Mouse (Mus musculus) MEL (cell line): ENCODE data around the gene Slc7a5. TPM values are rescaled to one million over a fixed set of nuclear protein-coding genes. Genes with fewer than 3 reads are reported as not detected.

Experiments used
- DNase-seq: peaks from one replicate; pipeline ENCODE4 v3.0.0; 2011; ENCODE audit warnings: low read depth, low spot score
- H3K27ac ChIP-seq: 2 replicates; pipeline ENCODE4 v1.5.1; 2012; ENCODE audit warnings: low read depth, mild to moderate bottlenecking, control low read depth, low read length, moderate library complexity; ENCODE audit not compliant: control insufficient read depth
- H3K27me3 ChIP-seq, 2 experiments: fragments of 150-350 bp in 1 of 2; sonication (generic) in 1 of 2; 2 replicates each; pipeline ENCODE4 v1.6.1; 2012; ENCODE audit warnings: low read length in 2 of 2, mild to moderate bottlenecking in 2 of 2, improper control_type of control experiment in 1 of 2, moderate library complexity in 1 of 2; ENCODE audit not compliant: insufficient read depth in 2 of 2, control insufficient read depth in 1 of 2
- H3K36me3 ChIP-seq, 2 experiments: 2 replicates each; pipeline ENCODE4 v1.6.1; 2012 to 2014; ENCODE audit warnings: low read length in 2 of 2, improper control_type of control experiment in 1 of 2, inconsistent platforms in 1 of 2, mild to moderate bottlenecking in 1 of 2; ENCODE audit not compliant: insufficient read depth in 2 of 2, control insufficient read depth in 1 of 2
- H3K4me1 ChIP-seq, 2 experiments: fragments of 150-350 bp in 1 of 2; sonication (generic) in 1 of 2; 2 replicates each; pipeline ENCODE4 v1.6.1; 2012; ENCODE audit warnings: low read length in 2 of 2, improper control_type of control experiment in 1 of 2, mild to moderate bottlenecking in 1 of 2; ENCODE audit not compliant: insufficient read depth in 2 of 2, control insufficient read depth in 1 of 2
- H3K4me3 ChIP-seq, 2 experiments: fragments of 150-350 bp in 1 of 2; sonication (generic) in 1 of 2; 2 replicates each; pipeline ENCODE4 v1.5.1; 2012; ENCODE audit warnings: low read depth in 2 of 2, low read length in 2 of 2, mild to moderate bottlenecking in 2 of 2, moderate library complexity in 2 of 2, control low read depth in 1 of 2, improper control_type of control experiment in 1 of 2; ENCODE audit not compliant: control insufficient read depth in 1 of 2, insufficient read depth in 1 of 2
- H3K79me2 ChIP-seq: 2 replicates; pipeline ENCODE4 v1.6.1; 2012; ENCODE audit warnings: mild to moderate bottlenecking, low read length, moderate library complexity; ENCODE audit not compliant: control insufficient read depth, poor library complexity, insufficient read depth
- H3K9ac ChIP-seq: 2 replicates; pipeline ENCODE4 v1.6.1; 2012; ENCODE audit warnings: low read depth, mild to moderate bottlenecking, control low read depth, low read length, moderate library complexity; ENCODE audit not compliant: control insufficient read depth, poor library complexity, severe bottlenecking
- H3K9me3 ChIP-seq: fragments of 150-350 bp; sonication (generic); replicated peaks from 2 replicates; pipeline ENCODE4 v1.6.1; 2012; ENCODE audit warnings: mild to moderate bottlenecking, low read length, improper control_type of control experiment, moderate library complexity; ENCODE audit not compliant: insufficient read depth
- BHLHE40 ChIP-seq: IDR thresholded peaks from 2 replicates; pipeline ENCODE4 v1.6.1; 2012; ENCODE audit warnings: low read depth, mild to moderate bottlenecking, inconsistent platforms, low read length, improper control_type of control experiment, borderline replicate concordance
- CHD1 ChIP-seq: IDR thresholded peaks from 2 replicates; pipeline ENCODE4 v1.6.1; 2012; ENCODE audit warnings: low read depth, mild to moderate bottlenecking, inconsistent platforms, low read length, improper control_type of control experiment
- CHD2 ChIP-seq: IDR thresholded peaks from 2 replicates; pipeline ENCODE4 v1.6.1; 2011; ENCODE audit warnings: low read length, improper control_type of control experiment
- EP300 ChIP-seq, 2 experiments: IDR thresholded peaks; 2 replicates each; pipeline ENCODE4 v1.6.1; 2011; ENCODE audit warnings: improper control_type of control experiment in 2 of 2, low read length in 2 of 2, low read depth in 1 of 2, mild to moderate bottlenecking in 1 of 2
- GABPA ChIP-seq: IDR thresholded peaks from 2 replicates; pipeline ENCODE4 v1.6.1; 2012; ENCODE audit warnings: low read depth, mild to moderate bottlenecking, inconsistent platforms, low read length, improper control_type of control experiment, moderate library complexity
- GATA1 ChIP-seq: IDR thresholded peaks from 2 replicates; pipeline ENCODE4 v1.6.1; 2011; ENCODE audit warnings: low read depth, low read length, improper control_type of control experiment
- HCFC1 ChIP-seq: IDR thresholded peaks from 2 replicates; pipeline ENCODE4 v1.6.1; 2012; ENCODE audit warnings: low read depth, mild to moderate bottlenecking, inconsistent platforms, low read length, improper control_type of control experiment, moderate library complexity
- KAT2A ChIP-seq: conservative IDR thresholded peaks from 2 replicates; pipeline ENCODE4 v1.6.1; 2012; ENCODE audit warnings: low read depth, low read length, improper control_type of control experiment, inconsistent platforms
- MAFK ChIP-seq: IDR thresholded peaks from 2 replicates; pipeline ENCODE4 v1.6.1; 2011; ENCODE audit warnings: low read depth, mild to moderate bottlenecking, low read length, improper control_type of control experiment, borderline replicate concordance
- MAX ChIP-seq: IDR thresholded peaks from 2 replicates; pipeline ENCODE4 v1.6.1; 2011; ENCODE audit warnings: low read length, improper control_type of control experiment
- MAZ ChIP-seq: IDR thresholded peaks from 2 replicates; pipeline ENCODE4 v1.6.1; 2012; ENCODE audit warnings: low read depth, mild to moderate bottlenecking, inconsistent platforms, low read length, improper control_type of control experiment
- MEF2A ChIP-seq: IDR thresholded peaks from 2 replicates; pipeline ENCODE4 v1.6.1; 2014; ENCODE audit warnings: low read depth, mild to moderate bottlenecking, inconsistent platforms, low read length, improper control_type of control experiment; ENCODE audit not compliant: poor library complexity, insufficient replicate concordance, severe bottlenecking; ENCODE audit errors: extremely low read depth
- MXI1 ChIP-seq: IDR thresholded peaks from 2 replicates; pipeline ENCODE4 v1.6.1; 2011; ENCODE audit warnings: mild to moderate bottlenecking, low read depth, low read length, improper control_type of control experiment
- MYB ChIP-seq: IDR thresholded peaks from 2 replicates; pipeline ENCODE4 v1.6.1; 2011; ENCODE audit warnings: mild to moderate bottlenecking, low read depth, low read length, improper control_type of control experiment
- MYC ChIP-seq: IDR thresholded peaks from 2 replicates; pipeline ENCODE4 v1.6.1; 2011; ENCODE audit warnings: low read depth, mild to moderate bottlenecking, low read length, improper control_type of control experiment, moderate library complexity
- NELFE ChIP-seq: IDR thresholded peaks from 2 replicates; pipeline ENCODE4 v1.6.1; 2011; ENCODE audit warnings: low read depth, low read length, improper control_type of control experiment
- NRF1 ChIP-seq: IDR thresholded peaks from 2 replicates; pipeline ENCODE4 v1.6.1; 2014; ENCODE audit warnings: low read depth, mild to moderate bottlenecking, inconsistent platforms, low read length, improper control_type of control experiment, moderate library complexity; ENCODE audit not compliant: poor library complexity, insufficient read depth, severe bottlenecking
- POLR2A ChIP-seq, 2 experiments: IDR thresholded peaks; 2 replicates each; pipeline ENCODE4 v1.6.1; 2011 to 2012; ENCODE audit warnings: low read length in 2 of 2, mild to moderate bottlenecking in 2 of 2, control low read depth in 1 of 2, improper control_type of control experiment in 1 of 2, low read depth in 1 of 2, moderate library complexity in 1 of 2; ENCODE audit not compliant: control insufficient read depth in 1 of 2, insufficient read depth in 1 of 2, poor library complexity in 1 of 2
- POLR2AphosphoS2 ChIP-seq: IDR thresholded peaks from 2 replicates; pipeline ENCODE4 v1.6.1; 2011; ENCODE audit warnings: low read length, improper control_type of control experiment
- RCOR1 ChIP-seq: IDR thresholded peaks from 2 replicates; pipeline ENCODE4 v1.6.1; 2012; ENCODE audit warnings: low read depth, mild to moderate bottlenecking, inconsistent platforms, low read length, improper control_type of control experiment
- SIN3A ChIP-seq: IDR thresholded peaks from 2 replicates; pipeline ENCODE4 v1.6.1; 2012; ENCODE audit warnings: low read length, improper control_type of control experiment, inconsistent platforms
- SMC3 ChIP-seq: IDR thresholded peaks from 2 replicates; pipeline ENCODE4 v1.6.1; 2011; ENCODE audit warnings: low read depth, low read length, improper control_type of control experiment
- TAL1 ChIP-seq: IDR thresholded peaks from 2 replicates; pipeline ENCODE4 v1.6.1; 2012; ENCODE audit warnings: mild to moderate bottlenecking, inconsistent platforms, low read length, moderate library complexity, mixed read lengths
- TCF12 ChIP-seq: IDR thresholded peaks from 2 replicates; pipeline ENCODE4 v1.6.1; 2014; ENCODE audit warnings: low read depth, mild to moderate bottlenecking, inconsistent platforms, low read length, improper control_type of control experiment, moderate library complexity
- UBTF ChIP-seq: IDR thresholded peaks from 2 replicates; pipeline ENCODE4 v1.6.1; 2012; ENCODE audit warnings: low read depth, mild to moderate bottlenecking, inconsistent platforms, low read length, improper control_type of control experiment, moderate library complexity, borderline replicate concordance; ENCODE audit not compliant: insufficient read depth
- USF2 ChIP-seq, 2 experiments: IDR thresholded peaks; 2 replicates each; pipeline ENCODE4 v1.6.1; 2011 to 2012; ENCODE audit warnings: improper control_type of control experiment in 2 of 2, low read length in 2 of 2, borderline replicate concordance in 1 of 2, inconsistent platforms in 1 of 2, low read depth in 1 of 2, mild to moderate bottlenecking in 1 of 2; ENCODE audit not compliant: insufficient read depth in 1 of 2
- ZC3H11A ChIP-seq: IDR thresholded peaks from 2 replicates; pipeline ENCODE4 v1.6.1; 2012; ENCODE audit warnings: low read depth, mild to moderate bottlenecking, inconsistent platforms, low read length, improper control_type of control experiment
- ZKSCAN1 ChIP-seq: IDR thresholded peaks from 2 replicates; pipeline ENCODE4 v1.6.1; 2012; ENCODE audit warnings: low read depth, mild to moderate bottlenecking, inconsistent platforms, low read length, improper control_type of control experiment, moderate library complexity
- ZMIZ1 ChIP-seq: IDR thresholded peaks from 2 replicates; pipeline ENCODE4 v1.6.1; 2012; ENCODE audit warnings: low read depth, mild to moderate bottlenecking, inconsistent platforms, low read length, improper control_type of control experiment, moderate library complexity
- ZNF384 ChIP-seq: IDR thresholded peaks from 2 replicates; pipeline ENCODE4 v1.6.1; 2012; ENCODE audit warnings: low read depth, mild to moderate bottlenecking, inconsistent platforms, low read length, improper control_type of control experiment
- polyA plus RNA-seq, 2 experiments: library from polyadenylated mRNA; stranded (reverse) in 1 of 2; unstranded in 1 of 2; fragments of >175 nt in 1 of 2; fragments of >200 nt in 1 of 2; gene quantifications; 2 replicates each; pipeline versions ENCODE4 v1.2.1 to v1.2.4; 2012; ENCODE audit warnings: low replicate concordance in 2 of 2, low read depth in 1 of 2; ENCODE audit not compliant: insufficient read length in 2 of 2, insufficient read depth in 1 of 2, missing spikeins in 1 of 2
- total RNA-seq: library from RNA; depleted of rRNA; stranded (reverse); fragments of 300-350 nt; gene quantifications from 2 replicates; pipeline ENCODE4 v1.2.3, GENCODE M21; 2012

Gene Slc7a5
- total and polyA plus RNA-seq, 3 experiments: 55.0 to 263 (median 108) TPM

DNA sequence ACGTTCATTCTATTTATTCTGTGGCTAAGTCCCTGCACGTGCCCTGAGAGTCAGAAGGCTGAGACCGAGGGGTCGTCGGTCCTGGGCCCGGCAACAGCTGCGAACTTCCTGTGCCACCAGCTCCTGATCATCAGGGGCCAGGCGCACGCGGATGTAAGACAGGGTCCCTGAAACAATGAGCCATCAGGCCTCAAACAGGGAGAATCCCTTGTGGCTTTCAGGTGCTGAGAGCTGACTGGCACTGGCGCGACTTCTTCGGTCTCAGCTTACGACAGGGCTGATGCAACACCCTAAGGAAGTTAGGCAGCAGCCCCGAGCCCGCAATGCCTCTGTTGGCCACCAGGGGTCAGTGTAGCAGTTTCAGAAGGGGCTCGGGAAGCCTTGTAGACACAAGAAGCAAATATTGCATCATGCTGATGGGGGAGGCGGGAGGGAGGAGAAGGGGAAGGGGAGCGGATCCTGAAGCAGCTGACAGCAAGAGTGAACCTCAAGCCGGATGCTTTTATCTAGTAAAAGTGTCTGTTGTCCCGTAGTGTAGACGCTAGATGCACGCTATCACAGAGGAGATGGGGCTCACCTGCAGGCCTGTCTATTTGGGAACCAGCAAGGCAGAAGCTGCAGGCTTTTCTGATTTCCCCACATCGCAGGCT is 56.5 kb downstream of the Slc7a5 start (continued):
- peak; percentile 72 for TF ChIP-seq RCOR1
- TF ChIP-seq ZC3H11A: peak; percentile 69
- peak; percentile 48; the same call in 1 of the 2 replicates for TF ChIP-seq CHD2
- TF ChIP-seq BHLHE40: no peak; the same call in none of the 2 replicates
- peak; percentile 82 for TF ChIP-seq GATA1
- TF ChIP-seq NELFE: peak; percentile 83
- TF ChIP-seq CHD1: no peak; the same call in 1 of the 2 replicates
- no peak for TF ChIP-seq USF2 (IDR thresholded peaks at IDR 0.05; ENCODE audit: borderline replicate concordance in 1 of 2, insufficient read depth in 1 of 2, low read depth in 1 of 2, low read length in 2 of 2)
- TF ChIP-seq EP300 (IDR thresholded peaks at IDR 0.05; ENCODE audit: low read depth in 1 of 2, low read length in 2 of 2): peak; percentile 71 to 95
- no peak for TF ChIP-seq NRF1
- TF ChIP-seq ZKSCAN1: no peak
- TF ChIP-seq MAFK: no peak
- TF ChIP-seq MAX: peak; percentile 85; the same call in 1 of the 2 replicates
- no peak; the same call in 1 of the 2 replicates for TF ChIP-seq MYB
- peak; percentile 85 for TF ChIP-seq TCF12
- TF ChIP-seq UBTF: no peak
- TF ChIP-seq POLR2AphosphoS2: peak; percentile 91
- TF ChIP-seq SMC3: peak; percentile 92
- peak; percentile 31 to 87 for TF ChIP-seq POLR2A (IDR thresholded peaks at IDR 0.05; ENCODE audit: control insufficient read depth in 1 of 2, insufficient read depth in 1 of 2, low read depth in 1 of 2, low read length in 2 of 2, poor library complexity in 1 of 2)
- peak; percentile 99 for TF ChIP-seq SIN3A
- TF ChIP-seq GABPA: no peak
- TF ChIP-seq MXI1: peak; percentile 89
- peak; percentile 63; the same call in 1 of the 2 replicates for TF ChIP-seq ZNF384
- peak; percentile 93 for TF ChIP-seq MYC

DNA sequence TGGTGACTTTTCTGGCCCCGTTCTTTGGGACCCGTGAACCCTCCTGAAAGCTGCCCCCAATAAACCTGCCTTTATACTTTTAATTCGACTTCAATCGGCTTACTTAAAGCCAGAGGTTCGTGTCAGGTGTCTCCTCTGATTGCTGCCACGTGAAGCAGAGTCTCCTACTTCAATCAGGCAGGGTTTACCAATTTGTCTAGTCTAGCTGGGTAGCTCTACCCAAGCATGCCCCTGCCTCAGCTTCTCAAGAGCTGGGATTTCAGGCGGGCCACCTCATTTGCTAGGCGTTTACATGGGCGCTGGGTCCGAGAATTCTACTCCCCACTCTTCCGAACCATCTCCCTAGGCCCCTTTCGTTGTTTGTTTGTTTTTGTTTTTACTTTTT is 57.1 kb downstream of the Slc7a5 start:
- 0 out of 4 replicates have a peak, but pooled peaks of 1 of the 2 experiments have one; percentile 37 for TF ChIP-seq POLR2A (IDR thresholded peaks at IDR 0.05; ENCODE audit: control insufficient read depth in 1 of 2, insufficient read depth in 1 of 2, low read depth in 1 of 2, low read length in 2 of 2, poor library complexity in 1 of 2)
- TF ChIP-seq CHD1: 0 out of 2 replicates have a peak, but pooled peaks have one; percentile 88
- TF ChIP-seq ZMIZ1: peak; percentile 72
- TF ChIP-seq MAZ: peak; percentile 1; the same call in 1 of the 2 replicates
- no peak for TF ChIP-seq TAL1
- TF ChIP-seq EP300 (IDR thresholded peaks at IDR 0.05; ENCODE audit: low read depth in 1 of 2, low read length in 2 of 2): 0 out of 4 replicates have a peak, but pooled peaks of 1 of the 2 experiments have one; percentile 21
- TF ChIP-seq MEF2A: no peak
- no peak for TF ChIP-seq HCFC1
- TF ChIP-seq KAT2A: no peak
- TF ChIP-seq, all 39 proteins: peak for 5
- Histone ChIP-seq H3K27ac (peak overlapping the region; percentile 99), H3K4me1 (peaks cover 13 to 51% of the 10 kb centered on the region in 2 experiments), H3K9ac (peak overlapping the region; percentile 95), H3K27me3 (no peaks in the 10 kb centered on the region), H3K79me2 (peaks cover 4% of the 10 kb centered on the region; the same call in 1 of the 2 replicates), H3K36me3 (peaks cover 0 to 39% of the 10 kb centered on the region in 2 experiments; a peak in 2 of 4 replicates), H3K4me3 (peak overlapping the region; percentile 52 to 55), H3K9me3 (no peaks in the 10 kb centered on the region)
- peak; percentile 77 for DNase-seq
